Mouse (Mus musculus): Measurements from ENCODE around the gene Cox7a1.

DNA sequence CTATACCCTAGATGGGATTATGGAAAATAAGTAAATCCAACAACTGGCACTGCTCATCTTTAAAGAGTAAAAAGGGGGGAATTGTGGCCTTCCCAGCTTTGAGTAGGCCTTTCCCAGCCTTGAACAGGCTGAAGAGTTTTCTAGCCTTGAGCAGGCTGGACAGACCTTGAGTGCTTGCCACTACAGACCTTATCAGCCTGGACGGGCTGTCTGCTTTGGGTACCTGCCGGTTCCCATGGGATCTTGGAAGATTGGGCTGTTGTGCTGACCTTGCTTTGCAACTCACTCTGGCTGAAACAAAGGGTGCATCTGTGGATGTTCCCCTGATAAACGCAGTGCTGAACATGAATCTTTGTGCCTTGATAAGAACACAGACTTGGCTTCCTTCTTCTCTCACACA lies 29.9 kb downstream of the Cox7a1 start:
- TF ChIP-seq CTCF (IDR thresholded peaks at IDR 0.05; ENCODE audit: low read depth, low read length) (no peak), EP300 (IDR thresholded peaks at IDR 0.05; ENCODE audit: insufficient read depth, low read depth, low read length) (no peak), POLR2A (IDR thresholded peaks at IDR 0.05; ENCODE audit: insufficient read depth, low read length) (no peak)
